Mouse (Mus musculus) monocyte, adult 2 months (primary cell): ENCODE measurements around the gene Ooep.

Experiments used
- DNase-seq, 2 experiments: peaks; one replicate each; pipeline ENCODE4 v3.0.0; 2022; ENCODE audit warnings: low spot score in 2 of 2, low read depth in 1 of 2

Gene Ooep

DNA sequence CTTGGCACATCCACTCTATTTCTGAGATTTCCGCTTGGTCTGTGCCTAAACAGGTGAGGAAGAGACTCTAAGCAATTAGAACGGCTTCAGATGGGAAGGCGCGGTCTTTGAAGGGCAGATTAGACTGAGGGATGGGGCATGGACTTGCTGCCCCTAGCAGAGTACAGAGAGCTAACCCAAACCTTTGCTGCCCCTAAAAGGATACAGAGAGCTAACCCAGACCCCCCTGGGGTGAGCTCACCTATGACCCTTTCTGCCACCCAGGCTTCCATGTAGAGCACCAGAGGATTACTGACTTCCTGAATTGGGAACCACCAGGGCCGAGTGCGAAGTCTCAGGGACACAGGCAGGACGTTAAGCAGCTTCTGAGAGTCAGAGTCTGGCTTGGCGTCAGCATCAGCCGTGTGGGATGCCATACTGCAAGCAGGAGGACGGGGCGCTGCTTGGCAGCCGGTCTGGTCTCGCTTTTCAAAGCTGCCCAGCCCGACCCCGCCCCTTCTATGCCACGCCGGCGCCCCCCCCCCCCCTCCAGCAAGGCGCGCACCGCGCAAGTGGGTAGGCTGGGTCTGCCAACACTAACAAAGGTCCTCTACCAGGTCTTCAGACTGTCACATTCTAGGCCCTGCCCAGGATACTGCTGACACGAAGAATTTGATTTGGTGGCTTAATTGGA, at the start of gene Ooep:
Ooep (minus strand) TSS at position 613 of the 673 bp plus-strand sequence.
- no peak for DNase-seq

DNA sequence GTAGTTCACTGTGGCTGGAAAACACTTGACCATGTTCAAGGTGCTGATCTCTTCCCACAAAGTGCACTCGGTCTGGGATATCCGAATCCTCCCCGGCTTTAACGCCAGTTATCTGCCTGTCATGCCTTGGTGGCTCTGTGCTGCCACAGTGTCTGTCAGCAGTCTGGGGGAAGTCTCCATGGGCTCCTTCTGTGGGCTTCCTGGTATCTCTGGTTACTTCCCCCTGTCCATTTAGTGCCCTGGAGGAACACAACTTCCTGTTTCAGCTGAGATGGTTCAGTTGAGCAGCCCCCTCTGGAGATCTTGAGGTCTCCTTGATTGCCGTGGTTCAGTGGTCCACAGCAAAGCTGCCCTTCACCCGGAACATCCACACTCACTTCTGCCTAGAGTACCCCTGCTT, 49.7 kb upstream of the Ooep start:
- DNase-seq: peak in 1 of 2 experiments; percentile 34

DNA sequence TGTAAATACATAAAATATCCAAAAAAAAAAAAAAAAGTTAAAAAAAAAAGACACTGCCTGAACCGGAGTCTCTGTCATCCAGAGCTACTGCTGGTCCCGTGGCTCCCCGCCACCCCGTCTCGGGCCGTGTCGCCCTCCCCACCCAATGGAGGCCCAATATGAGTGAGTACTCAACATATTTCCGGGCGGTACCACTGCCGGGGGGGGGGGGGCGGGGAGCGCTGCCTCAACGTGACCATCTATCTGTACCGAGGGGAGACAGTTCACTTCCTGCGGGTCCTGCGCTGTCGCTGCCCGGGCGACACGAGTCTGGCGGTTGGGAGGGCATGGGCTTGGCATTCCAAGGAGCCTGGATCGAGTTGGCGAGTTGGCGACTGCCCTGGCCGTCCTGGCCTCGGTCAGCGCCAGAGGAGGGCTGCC, 48.8 kb upstream of the Ooep start:
- no peak for DNase-seq

DNA sequence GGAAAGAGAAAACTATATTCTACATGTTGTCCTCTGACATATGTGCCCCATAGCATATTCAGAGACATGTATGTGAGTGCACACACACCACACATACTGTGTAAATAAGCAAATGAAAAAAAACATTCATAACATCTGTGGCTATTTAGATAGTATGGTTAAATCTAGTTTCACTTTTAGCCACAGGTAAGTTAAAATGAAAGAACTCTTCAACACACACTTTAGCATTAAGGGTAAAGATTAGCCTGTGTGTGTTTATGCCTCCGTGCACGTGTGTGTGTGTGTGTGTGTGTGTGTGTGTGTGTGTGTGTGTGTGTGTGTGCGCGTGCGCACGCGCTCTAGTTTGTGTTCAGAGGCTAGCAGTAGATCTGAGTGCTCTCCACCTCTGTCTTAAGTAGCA, 23.1 kb upstream of the Ooep start:
- DNase-seq: no peak

DNA sequence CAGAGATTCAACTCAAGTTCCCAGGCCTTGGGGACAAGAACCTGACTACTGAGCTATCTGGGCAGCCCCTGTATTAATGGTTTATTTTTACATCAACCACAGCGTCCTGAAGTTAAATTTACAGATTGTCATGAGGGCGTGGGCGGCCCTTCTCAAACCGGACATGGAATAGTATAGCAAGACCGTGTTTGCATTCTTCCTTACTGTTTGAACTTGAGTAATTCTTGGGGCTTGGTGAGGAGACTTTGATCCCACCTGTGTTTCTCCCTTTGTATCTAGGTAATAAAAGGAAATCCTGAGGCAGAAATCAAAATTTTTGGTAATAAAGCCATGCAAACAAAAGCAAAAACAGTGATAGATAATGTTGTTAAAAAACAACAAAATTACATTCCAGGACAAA, 22.0 kb upstream of the Ooep start:
- no peak for DNase-seq

DNA sequence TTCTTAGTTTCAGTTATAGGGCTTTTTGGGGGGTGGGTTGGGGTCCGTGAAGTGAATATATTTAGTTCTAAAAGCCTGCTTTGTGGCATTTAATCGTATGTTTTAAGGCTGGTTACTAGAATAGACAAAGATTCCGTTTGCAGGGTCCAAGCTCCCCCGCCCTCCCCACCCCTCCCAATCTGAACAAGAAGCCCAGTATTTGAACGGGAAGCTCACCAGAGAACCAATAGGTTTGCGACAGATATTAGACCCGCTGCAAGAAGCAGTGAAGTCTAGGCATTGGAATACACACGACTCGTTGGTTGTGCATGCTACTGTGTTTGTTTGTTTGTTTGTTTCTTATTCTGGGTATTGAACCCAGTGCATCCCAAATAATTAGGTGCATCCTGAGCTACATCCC, 18.0 kb upstream of the Ooep start:
- no peak for DNase-seq

DNA sequence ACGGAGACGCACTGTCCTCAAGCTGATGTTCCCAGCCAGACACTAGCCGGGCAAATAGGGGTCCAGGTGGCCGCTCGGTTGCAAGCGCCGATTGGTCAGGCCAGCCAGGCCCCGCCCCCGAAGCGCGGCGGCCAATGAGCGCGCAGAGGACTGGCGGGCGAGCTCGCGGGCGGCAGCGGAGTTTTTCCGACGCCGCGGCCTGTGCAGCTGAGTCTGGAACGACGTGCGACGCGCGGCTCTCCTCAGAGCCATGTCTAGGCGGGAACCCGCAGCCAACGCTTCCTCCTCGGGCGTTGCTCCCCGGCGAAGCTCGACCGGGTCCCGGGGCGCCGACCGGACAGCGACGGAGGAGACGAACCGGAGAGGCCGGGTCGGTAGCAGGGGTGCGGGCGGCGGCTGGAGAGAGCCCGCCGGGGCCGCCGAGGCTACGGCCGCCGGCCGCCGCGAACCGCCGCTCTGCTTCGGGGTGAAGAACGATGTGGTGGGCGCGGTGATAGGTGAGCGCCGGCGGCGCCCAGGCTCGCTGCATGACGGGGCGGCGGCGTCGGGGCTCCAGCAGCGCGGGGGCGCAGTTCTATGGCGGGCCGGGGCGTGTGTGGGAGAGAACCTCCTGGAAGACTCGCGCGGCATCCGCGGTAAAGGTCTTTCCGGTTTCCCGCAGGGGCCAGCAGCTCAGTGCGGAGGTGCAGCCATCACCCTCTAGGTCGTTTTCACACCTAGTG, 17.3 kb upstream of the Ooep start, which contains the start of gene Ddx43:
Ddx43 (plus strand) TSS at position 148 of the 722 bp plus-strand sequence.
- DNase-seq: no peak

DNA sequence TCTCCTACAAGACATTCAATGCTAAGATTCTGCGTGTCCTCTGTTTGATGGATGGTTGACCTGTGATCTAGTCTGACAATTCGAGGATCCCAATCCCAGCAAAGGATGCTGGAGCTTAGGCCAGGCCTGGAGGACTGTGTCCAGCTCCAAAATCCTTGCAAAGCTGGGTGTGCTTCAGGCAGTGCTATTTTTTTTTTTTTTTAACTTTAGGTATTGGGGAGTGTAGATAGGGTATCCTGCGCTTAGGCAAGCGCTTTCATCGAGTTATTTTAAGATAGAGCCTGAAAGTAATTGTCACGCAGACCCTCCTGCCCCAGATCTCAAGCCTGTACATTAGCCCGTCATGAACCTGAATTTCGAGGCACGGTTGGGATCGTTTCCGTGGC, 16.7 kb upstream of the Ooep start:
- DNase-seq: no peak

DNA sequence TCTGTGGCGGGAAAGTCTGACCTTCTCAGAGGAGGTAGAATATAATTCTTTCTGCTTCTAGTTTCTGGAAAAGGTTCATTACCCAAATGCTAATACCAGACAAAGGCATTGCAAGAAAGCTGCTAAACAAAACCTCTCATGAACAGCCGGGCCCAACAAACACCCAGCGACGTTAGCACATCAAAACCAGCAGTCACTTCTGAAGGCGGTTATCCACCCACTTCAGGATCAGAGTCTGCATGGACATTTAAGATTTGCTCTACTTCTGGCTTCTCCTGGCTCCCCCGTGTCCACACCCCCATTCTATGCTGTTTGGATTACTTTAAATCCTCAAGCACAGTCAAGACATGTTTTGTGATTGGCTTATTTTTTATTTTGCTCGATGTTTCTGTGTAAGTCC, 16.1 kb upstream of the Ooep start:
- no peak for DNase-seq

DNA sequence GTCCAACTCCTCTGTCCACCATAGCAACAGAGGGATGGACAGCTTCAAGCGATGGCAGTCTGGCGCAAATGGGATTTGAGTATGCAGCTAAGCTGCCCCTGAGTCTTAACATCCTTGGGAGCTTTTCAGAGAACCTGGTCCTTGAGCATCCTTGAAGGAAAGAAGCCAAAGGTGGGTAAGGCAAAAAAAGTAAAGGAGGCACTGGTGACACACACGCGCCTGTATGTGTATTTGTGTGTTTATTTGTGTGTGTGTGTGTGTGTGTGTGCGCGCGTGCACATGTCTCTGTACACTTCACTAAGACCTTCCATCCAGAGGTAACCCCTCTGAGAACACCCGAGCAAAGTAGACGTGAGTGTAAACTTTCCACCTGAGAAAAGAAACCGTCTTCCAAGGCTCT, 15.2 kb upstream of the Ooep start:
- DNase-seq: no peak

DNA sequence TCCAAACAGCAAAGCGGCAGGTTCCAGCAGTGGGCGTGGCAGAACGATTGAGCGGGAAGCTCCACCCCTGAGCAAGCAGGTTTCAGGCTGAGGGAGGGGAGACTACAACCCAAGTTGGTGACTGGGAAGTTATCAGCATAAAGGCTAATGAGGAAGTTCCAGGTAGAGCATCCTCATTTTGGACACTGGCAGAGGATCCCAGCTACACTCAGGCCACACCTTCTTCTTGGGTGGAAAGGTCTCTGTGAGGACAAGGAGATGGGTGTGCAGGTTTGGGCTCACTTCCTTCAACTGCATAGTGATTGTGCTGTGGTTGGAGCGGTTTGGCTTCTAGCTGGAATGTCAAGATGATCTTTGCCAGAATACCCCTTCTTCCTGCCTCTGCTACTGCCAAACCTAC, 11.5 kb upstream of the Ooep start:
- DNase-seq: no peak

DNA sequence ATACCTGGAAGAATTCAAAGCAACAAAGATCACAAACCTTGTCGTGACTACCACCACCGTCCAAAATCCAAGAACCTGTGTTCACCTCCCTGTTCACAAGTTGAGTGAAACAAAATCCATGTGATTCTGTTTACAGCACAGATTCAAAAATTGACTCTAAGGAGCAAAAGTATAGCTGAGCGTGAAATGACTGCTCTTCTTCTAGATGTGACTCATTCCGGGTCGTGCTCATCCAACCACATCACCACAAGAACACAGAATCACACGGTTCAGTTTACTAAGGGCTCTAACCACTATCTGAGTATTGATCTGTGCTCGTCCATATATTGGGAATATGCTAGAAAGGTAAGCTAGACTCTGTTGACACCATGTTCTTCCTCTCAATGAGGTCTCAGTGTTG, 8.4 kb upstream of the Ooep start:
- DNase-seq: no peak

DNA sequence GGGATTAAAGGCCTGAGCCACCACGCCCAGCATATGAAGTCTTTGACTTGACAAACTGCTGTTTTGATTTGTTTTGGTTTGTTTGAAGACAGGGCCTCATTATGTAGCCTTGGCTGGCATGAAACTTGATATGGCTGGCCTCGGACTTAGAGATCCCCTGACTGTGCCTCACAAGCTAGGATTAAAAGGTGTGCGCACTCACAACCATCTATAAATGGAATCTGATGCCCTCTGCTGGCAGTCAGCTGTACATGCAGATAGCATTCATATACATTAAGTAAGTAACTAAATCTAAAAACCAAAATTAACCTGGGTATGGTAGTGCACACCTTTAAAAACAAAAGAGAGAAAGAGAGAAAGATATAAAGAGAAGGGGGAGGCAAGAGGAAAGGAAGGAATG, 7.4 kb upstream of the Ooep start:
- DNase-seq: no peak

DNA sequence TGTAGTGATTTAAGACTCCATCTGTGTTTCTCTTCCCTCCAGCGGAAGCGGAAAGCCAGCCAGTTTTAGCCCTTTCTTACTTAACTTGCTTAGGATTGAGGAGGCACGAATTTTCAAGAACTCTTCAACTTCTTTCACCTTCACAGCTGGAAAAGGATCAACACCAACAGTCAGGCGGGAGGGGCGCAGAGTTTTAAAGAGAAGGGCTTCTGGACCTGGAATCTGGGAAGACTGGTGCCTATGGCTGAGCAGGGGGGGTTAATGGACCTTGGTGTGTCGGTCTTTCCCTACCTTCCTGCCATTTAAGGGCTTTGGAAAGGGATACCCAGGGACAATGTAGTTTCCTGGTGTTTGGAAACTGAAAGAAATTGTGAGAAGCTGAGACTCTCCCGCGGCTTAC, 979 bp downstream of the Ooep start:
- DNase-seq: no peak

DNA sequence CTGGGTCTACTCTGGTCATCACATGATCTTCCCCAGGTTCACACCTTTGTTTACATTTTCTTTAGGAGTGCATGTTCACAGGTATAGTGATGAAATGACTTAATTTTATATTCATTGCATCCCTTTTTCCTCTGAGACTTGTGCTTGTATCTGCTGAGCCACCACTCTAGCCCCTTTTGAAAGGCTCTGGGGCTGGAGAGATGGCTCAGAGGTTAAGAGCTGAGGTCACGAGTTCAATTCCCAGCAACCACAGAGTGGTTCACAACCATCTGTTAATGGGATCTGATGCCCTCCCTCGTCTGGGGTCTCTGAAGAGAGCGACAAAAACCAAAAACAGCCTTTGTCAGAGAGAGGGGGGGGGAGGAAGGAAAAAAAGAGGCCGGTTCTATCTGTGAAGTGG, 3.0 kb downstream of the Ooep start:
- no peak for DNase-seq

DNA sequence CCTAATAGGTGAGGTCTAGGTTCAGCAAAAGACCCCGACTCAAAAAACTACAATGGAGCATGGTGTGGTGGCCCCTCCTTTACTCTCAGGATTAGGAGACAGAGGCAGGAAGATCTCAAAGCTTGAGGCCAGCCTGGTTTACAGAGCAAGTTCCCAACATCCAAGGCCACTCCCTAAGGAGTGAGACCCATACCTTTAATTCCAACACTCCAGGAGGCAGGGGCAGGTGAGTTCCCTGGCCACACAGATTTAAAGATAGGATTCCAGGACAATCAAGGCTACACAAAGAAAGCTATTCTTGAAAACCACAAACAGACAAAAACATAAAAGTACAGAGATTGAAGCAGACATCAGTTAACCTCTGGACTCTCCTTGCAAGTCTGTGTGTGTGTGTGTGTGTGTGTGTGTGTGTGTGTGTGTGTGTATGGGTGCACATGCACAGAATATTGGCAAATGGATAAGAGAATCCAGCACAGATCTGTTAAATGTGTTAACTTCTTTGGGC, 3.6 kb downstream of the Ooep start:
- no peak for DNase-seq

DNA sequence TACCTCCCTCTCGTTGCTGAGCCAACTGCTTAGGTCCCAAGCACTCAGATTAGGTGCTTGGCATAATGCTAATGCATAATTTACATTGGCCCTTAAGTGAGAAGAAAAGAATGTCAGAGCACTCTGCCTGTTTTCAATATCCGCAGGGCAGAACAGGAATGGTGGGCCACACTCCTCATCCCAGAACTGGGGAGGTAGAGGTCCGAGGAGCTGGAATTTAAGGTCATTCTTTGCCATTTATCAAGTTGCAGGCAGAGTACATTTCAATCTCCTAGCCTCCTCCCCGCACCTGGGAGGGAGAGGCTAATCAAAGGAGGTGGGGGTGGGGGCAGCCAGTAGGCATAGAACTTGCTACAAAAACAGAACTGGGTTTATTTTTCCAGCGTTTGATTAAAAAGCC, 4.1 kb downstream of the Ooep start:
- no peak for DNase-seq

DNA sequence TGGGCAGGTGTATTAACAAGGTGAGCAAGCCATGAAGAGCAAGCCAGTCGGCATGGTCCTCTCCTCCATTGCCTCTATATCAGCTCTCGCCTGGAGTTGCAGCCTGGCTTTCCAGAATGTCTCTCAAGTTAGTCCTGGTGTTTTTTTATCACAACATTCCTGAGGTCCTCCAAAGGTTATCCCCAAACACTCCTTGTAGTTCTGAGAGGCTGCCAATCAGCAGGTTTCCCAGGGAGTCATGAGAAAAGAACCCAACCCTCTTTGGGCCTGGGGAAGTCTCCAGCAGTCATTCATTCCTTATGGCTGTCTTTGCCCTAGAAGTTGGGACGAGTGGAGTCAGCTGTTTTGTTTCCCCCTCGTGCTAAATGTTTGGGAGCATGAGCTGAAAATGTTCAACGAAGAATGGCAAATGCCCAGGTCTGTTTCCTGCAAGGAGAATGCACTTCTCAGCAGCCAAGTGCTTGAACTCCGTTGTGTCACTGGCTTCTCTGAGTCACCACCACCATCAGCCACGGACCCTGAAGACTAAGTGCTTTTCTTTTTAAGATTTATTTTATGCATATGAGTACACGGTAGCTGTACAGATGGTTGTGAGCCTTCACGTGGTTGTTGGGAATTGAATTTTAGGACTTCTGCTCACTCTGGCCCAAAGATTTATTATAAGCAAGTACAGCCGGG, 5.6 kb downstream of the Ooep start:
- DNase-seq: no peak

DNA sequence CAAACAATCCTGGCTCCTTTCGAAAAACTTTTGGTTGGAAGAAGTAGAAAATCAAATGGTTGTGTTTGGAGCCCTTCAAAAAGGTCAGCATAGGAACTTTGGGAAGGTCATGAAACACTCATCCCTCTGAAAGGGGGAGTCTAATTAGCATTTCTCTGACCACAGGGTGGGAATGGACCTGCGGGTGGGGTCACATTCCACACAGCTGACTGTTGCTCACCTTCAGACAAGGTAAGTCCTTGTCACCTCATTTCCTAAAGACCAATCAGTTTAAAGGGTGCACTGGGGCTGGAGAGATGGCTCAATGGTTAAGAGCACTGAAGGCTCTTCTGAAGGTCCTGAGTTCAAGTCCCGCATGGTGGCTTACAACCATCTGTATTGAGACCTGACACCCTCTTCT, 7.1 kb downstream of the Ooep start:
- DNase-seq: no peak

DNA sequence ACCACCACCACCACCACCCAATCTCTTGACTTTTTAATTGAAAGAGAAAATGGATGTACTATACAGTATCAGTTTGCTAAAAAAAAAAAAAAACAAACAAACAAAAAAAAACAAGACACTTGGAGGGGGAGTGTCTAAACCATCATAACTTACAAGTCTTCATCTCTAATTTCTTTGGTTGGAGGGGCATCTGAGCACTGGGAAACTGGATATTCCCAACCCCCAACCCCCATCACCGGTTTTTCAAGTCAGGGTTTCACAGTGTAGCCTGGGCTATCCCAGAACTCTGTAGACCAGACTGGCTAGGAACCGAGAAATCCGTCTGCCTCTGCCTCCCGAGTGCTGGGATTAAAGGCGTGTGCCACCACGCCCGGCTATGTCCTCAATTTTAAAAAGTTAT, 8.7 kb downstream of the Ooep start:
- no peak for DNase-seq

DNA sequence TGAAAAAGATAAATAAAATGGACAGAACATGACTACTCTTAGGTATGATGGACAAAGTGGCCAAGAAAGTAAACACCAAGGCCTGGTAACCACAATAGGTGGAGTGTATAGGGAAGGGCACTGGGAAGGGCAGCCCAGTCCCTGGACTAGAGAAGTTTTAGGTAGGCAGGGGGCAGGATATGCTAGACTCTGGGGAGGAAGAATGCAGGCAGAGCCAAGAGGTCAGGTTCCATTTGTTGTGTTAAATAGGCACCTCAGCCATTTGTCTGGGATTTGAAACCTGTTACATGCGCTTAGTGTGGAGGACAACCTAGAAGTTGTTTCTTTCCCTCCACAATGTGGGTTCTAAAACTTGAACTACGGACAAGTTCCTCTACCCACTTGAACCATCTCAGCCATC, 9.2 kb downstream of the Ooep start:
- no peak for DNase-seq

DNA sequence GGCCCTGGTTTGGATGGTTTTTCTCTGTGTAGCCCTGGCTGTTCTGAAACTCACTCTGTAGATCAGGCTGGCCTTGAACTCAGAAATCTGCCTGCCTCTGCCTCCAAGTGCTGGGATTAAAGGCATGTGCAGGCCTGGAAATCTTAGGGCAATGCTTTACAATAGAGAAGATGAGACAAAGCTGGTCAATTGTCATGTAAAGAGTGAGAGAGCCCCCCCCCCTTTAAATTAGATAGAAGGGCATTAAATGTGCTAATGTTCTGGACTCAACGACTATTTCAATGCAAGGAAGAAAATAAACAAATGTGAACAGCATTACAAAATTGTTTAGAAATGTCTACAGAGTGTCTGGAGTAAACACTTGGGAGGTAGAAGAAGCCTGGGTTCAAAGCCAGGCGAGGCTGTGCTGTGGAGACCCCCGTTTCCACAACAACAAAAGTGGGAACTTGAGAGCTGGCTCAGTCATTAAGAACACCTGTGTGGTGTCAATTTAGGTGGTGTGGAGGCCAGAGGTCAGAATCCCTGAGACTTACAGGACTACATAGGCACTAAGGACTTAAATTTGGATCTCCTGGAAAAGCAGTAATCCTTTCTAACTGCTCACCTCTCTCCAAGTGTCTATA, 9.7 kb downstream of the Ooep start:
- no peak for DNase-seq
